Mouse (Mus musculus) right cerebral cortex, postnatal 14 days (tissue): ENCODE measurements at regions not wholly inside any gene's neighbourhood (a gene's known extent, or its start where the extent isn't known, plus 50 kb on each side); places are given as distances from the start of the nearest gene placed in this dataset.
A peak's percentile ranks its signal among the peaks of the same experiment; 100 is the strongest.

Experiments
- DNase-seq: peaks from one replicate; pipeline ENCODE4 v3.0.0; 2022

DNA sequence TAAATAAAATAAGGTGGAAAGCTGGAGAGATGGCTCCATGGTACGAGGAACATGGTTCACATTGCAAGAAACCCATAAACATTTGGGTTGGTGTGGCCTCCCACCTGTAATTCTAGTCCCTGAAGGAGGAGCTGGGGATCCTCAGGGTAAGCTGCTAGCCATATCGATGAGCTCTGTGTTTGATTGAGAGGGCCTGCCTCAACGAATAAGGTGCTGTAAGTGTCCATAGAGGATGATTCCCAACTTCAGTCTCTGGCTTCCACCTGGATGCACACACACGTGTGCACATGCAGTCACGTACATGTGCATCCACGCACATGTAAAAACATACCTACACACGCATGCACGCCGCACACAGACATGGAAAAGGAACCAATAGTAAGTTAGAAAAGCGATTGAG, 199.0 kb upstream of the Rreb1 start:
- no peak for DNase-seq

DNA sequence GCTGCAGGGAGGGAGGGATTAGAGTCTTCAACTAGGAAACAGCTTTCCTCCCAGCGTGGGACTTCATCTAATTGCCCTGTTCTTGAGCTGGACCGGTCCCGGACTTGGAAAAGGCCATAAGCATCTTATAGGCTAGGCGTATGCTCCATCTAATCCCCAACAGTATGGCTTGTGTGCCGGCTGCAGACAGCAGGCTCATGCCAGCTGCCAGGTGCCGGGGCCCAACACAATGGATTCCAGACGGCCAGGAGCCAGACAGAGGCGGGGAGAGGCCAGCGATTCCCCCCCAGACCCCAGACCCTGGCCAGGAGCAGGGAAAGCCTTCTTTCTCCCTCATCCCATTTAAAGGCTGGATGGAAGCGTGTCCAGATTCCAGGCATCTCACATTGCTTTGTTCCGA, 198.4 kb upstream of the Rreb1 start:
- no peak for DNase-seq

DNA sequence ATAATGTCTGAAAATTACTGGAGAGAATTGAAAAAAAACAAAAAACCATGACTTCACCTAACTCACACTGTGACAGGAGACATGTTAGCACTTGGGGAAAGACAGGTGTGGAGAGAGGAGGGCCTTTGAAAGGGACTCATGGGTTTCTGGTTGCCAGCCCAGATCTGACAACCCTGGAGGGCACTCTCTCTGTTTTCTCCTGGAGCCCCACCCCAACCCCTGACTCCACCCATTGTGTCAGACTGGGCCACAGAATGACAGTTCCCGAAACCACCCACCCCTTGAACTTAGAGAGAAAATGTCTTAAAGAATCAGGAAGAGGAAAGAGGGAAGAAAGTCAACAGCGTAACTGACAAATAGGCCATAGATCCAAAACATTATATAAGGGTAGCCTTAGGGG, 197.4 kb upstream of the Rreb1 start:
- DNase-seq = no peak

DNA sequence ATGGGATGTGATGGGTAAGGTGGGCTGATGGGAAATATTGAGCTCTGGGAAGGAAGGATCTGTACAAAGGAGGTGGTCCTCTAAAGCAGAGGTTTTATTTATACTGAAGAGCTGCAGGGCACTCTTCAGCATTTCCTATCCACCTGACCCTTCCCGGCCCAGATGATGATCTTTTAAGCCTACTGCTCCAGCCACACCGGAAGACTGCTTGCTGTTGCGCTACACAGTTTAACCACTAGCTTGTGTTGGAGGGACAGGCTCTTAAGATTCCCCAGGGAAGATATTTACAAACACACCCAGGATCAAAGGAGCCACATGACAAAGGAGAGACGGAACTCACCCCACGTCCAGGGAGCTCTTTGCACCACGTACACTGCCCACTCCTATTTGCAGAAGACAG, 196.8 kb upstream of the Rreb1 start:
- DNase-seq = no peak

DNA sequence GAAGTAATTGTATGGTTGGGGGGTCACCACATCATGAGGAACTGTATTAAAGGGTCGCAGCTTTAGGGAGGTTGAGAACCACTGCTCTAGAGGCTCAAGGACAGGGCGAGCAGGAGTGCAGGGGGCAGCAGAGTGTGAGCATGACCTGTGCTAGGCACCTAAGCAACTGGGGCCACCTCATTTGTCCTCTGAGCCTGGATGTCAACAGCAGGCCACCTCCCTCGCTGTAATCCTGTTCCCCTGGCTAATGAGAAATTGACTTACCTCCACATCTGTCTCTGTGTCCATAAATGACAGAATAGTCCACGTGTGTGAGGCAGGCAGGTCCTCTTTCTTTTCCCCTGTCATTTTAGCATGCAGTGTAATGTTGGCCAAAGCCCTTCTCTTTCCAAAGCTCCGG, 192.7 kb upstream of the Rreb1 start:
- DNase-seq = no peak

DNA sequence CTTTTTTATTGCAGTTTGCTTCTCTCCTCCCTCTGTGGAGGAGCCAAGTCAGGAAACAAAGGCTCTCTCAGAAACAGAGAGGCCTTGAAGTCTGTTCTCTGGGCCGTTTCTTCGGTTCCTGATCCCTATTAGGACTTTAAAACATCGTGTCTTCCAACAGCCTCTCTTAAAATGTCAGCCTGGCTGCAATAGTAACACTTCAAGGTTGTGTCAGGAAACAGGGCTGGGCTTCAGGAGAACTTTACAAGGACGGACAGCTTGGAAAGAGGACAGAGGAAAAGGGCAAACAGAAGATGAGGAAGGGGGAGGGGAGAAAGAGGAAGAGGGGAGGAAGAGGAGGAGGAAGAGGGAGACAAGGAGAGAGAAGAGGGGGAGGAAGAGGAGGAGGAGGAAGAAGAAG, 191.7 kb upstream of the Rreb1 start:
- DNase-seq = no peak

DNA sequence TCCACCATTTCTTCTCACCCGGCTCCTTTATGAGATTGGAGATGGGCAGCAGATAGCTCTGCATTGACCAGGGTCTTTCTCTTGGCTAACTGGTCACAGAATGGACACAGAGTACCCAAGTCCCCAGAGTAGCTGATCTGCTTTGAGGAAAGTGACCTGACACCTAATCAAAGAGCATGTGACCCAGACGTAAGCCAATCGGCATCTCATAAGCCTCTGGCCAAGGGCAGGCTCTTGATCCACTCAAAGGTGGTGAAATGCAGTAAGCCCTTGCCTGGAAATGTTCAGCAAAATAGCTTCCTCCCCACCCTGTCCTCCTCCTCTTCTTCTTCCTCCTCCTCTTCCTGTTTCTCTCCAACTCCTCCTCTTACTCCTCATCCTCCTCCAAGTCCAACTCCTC, 190.3 kb upstream of the Rreb1 start:
- DNase-seq = no peak

DNA sequence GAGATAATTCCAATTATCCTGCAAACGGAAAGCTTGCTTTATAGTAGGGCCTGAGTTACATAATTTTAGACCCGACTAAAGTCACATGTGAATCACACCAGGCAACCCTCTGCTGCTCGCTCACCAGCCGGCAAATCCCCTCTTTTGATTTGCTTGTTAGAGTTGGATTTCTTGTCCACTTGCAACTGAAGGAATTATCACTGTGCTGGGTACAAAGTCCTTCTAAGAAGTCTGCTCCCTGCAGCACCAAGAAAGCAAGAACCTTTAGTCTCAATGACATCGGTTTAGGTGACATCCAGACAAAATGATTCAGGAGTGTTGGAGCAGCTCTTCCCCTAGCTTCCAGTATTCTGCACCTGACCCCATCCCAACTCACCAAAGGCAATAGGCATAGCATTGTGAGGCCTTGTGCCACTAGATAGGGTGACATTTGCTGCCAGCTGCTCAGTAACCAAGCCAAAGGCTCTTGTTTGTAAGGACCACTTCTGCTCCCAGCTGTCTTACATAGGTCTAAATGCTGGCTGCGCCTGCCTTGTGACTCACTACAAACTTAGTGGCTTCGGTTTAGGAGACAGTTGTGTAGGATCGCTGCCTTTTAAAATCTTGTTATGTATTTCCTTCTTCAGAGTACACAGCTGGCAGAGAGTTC, 189.5 kb upstream of the Rreb1 start:
- DNase-seq = no peak

DNA sequence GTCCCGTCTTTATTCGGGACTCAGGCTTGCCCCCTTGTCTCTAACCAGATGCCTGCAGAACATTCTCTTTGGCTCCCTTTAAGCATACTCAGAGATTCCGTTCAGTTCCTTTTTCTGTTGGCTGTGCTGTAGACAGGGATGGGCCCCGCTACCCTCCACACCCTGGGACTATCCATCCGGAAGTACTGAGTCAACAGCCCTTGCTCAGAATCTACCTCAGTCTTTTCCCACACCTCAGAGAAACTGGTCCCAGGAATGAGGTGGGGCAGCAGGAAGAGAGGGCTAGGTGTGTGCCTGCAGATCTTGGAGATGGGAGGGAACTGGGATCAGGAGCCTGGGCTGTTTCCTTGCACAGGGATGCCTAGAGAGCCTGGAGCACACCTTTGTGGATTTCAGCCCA, 186.1 kb upstream of the Rreb1 start:
- DNase-seq = no peak

DNA sequence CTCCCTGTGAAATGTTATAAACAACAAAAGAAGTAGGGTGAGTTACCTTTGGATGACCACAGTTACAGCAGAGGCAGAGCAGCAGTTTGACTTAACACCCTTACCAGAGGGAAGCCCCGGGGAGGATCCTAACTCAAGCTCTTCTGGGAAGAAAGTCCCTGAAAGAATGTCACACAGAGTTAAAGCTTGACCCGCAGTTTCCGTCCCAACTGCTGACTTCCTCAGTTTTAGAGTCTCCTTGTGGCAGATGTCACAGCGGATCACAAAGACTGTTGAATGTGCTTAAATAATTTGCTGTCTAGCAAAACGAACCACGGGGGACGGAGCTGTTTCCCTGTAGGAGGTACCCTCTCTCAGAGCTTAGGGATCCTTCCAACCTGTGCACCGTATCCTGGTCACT, 183.0 kb upstream of the Rreb1 start:
- DNase-seq = no peak

DNA sequence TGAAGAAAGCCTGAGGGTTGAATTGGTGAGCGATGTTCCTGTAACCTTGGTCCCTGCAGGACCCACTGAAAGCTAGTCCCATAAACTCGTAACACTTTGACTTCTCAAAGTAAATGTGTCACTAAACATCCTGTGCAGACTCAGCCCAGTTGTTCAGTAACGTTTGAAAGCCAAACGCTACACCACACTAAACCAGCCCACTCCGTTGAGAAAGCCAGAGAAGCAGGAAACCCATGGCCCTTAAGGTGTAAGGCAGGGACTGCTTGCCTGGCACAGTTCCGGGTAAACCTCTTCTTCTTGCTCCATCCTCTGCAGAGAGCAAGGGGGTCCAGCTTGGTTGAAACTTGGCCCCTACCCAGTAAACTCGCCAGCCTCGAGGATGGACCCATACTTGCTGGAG, 180.6 kb upstream of the Rreb1 start:
- no peak for DNase-seq

DNA sequence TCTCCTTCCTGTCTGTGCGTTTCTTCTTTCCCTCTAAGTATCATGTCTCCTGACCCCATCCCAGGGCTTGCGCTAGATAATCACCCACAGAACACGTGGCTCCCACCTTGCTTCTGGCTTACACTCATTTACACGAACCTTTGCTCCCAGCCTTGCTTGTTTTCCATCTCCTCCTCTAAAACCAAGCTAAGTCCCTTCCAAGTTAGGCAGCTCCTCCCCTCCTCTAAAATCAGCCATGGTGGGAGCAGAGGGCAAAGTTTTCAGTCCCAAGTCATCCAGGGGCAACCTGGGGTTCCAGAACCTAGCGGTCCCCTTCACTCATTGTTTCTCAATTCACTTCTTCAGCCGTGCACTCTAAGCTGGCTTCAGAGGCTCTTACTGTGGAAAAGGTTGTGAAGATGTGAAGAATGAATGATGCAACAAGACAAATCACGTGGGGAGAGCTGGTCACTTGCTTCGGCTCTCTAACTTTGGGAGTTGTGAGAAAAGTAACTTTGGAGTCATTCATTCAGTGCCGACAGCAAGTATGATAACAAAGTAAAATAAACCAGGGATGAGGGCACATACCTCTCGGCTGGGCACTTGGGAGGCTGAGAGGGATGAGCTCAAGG, 179.9 kb upstream of the Rreb1 start:
- DNase-seq = no peak

DNA sequence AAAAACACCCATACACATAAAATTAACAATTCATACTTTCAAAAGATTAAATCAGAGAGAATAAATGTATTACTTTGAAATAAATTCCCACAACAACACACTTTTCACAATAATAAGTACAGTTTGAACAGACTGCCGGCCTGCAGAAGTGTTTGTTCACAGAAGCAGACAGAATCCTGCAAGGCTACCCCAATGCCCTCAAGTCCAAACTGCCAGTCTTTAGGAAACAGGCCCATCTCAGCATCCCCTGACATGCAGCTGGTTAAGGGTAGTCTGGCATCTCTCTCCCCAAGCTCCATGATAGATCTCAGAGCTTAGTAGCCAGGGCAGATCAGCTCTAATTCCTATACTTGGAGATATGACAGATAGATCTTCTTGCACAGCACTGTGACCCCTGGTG, 178.5 kb upstream of the Rreb1 start:
- no peak for DNase-seq

DNA sequence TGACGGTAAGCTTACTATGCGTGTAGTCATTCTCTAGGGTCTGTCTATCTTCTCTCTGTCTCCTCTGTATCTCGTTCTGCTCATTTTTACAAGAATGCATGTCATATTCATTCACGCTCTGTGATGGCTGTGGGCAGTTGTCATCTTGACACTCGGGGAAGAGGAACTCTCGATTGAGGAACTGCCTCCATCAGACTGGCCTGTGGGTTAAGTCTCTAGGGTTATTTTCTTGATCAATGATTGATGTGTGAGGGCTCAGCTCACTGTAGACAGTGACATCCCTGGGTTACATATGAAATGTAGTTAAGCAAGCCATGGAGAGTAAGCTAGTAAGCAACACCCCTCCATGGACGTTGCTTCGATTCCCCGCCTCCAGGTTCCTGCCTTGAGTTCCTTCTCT, 178.0 kb upstream of the Rreb1 start:
- DNase-seq = no peak

DNA sequence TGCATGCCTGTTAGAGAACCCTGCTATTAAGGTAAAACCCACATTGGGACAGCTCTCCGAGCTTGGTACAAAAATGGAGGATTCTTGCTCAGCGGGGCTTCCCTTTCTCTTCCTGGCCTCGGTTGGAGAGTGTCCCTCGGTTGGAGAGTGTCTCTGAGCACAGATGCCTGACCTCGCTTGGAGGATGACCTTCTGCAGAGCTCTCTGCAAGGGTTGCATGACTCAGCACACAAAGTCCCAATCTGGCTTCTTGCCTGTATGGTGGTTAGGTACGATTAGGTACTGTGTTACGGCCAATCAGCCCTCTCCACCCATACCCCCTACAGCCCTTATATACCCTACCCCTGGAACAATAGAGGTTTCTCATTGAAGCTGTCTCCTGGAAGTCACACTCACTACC, 177.1 kb upstream of the Rreb1 start:
- DNase-seq = no peak

DNA sequence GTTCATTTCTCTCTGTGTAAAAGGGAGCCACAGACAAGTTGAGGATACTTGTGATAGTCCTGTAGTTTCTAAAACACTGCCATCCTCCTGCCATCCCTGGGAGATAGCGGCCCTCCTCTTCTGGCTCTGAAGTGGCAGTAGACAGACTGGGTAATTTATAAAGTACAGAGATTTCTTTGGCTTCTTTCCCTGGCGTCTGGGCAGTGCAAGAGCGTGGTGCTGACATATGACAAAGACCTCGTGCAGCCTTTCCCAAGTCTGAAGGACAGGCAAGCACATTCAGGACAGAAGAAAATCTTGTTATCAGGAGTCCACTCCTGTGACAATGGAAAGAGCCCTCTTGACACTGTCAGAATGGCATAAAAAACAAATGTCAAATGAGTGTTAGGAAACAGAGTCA, 175.9 kb upstream of the Rreb1 start:
- no peak for DNase-seq

DNA sequence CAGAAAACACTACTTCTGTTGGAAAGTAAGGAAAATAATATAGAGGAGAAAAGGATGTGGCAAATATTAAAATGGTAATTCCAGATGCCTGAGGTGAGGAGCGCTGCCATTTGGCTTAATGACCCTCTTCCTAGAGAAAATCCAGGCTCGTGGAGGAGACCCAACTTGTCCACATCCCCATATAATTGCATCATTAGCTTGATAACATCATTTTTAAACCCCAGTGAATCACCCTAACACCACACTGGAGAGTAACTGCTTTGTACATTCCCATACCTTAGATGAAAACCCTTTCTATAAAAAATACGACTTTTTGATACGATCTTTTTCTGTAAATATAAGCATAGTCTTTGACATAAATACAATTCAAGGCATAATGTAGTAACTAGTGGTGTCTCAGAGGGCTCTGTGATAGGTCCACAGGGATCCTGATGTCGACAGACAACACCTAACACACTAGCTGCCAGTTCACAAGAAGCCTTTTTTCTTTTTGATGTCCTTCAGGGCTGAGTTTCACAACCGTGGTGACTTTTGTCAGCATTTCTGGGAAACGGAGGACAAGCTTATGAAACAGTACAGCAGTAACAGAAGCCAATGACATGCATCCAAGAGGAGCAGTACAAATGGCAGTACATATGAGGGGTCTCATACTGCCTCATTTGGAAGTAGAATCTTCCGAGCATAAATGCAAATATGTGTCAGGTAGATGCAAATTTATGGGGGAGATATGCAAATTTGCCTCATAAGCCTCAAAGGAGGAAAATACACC, 174.8 kb upstream of the Rreb1 start:
- no peak for DNase-seq

DNA sequence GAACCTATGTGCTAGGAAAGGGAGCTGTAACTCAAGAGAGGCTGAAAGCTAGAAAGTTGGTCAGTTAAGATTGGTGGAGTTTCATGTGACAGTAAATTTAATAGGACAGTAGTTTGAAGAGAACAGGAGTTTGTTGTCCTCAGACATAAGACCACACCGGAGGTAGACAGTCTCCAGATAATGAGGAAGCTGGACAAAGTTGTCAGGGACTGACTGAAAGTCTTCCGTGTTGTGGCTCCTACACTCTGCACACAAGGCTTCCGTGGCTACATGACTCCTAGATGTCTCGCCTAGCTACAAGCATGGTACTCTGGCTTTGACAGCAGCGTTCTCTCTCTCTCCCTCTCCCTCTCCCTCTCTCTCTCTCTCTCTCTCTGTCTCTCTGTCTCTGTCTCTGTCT, 171.9 kb upstream of the Rreb1 start:
- DNase-seq = no peak

DNA sequence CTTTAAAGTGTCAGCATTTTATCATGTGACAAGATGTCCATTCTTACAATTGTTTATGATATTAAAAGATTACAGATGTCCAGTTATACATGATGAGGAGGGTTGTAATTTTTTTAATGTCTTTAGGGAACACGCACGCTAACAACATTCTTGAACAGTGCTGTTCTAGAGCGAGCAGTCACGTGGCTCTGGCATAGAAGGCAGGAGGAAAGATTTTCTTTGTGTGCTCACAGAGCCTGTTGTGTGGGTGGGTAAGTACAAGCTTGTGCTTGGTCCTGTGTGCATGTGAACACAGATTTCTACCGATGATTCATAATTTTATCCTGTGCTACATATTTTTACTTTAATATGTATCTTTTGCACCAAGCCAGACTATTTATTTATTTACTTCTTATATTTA, 169.1 kb upstream of the Rreb1 start:
- no peak for DNase-seq

DNA sequence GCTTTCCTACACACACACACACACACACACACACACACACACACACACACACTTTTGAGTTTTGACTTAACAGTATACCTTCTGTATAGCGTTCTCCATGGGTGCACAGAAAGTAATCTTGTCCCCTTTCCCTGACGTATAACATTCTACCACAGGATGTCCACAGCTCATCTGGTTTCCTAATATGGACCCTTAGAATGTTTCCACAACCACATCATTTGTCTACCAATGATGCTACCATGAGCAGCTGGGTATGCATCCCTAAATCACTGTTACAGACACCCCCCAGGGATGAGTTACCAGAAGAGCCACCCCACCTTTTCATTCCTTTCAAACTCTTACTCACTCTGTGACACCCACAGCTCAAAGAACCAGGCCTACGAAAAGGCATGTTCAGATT, 166.8 kb upstream of the Rreb1 start:
- DNase-seq = no peak

DNA sequence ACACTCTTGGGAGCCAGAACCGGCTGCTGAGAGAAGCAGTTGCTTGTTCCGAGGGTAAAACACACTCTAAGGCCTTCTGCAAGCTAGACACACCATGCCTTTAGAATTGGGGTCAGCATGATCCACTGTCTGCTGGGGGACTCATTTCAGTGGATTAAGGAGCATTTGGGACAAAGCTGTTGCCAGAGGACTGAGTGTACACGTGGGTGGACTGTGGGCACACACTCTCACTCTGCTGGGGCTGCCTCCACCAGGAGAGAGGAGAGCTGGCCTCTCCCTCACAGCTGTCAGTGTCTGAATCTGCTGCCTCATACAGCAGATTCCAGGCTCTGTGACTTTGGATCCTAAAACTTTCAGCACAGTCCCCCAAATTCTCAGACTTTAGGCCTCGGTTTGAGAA, 161.2 kb upstream of the Rreb1 start:
- no peak for DNase-seq

DNA sequence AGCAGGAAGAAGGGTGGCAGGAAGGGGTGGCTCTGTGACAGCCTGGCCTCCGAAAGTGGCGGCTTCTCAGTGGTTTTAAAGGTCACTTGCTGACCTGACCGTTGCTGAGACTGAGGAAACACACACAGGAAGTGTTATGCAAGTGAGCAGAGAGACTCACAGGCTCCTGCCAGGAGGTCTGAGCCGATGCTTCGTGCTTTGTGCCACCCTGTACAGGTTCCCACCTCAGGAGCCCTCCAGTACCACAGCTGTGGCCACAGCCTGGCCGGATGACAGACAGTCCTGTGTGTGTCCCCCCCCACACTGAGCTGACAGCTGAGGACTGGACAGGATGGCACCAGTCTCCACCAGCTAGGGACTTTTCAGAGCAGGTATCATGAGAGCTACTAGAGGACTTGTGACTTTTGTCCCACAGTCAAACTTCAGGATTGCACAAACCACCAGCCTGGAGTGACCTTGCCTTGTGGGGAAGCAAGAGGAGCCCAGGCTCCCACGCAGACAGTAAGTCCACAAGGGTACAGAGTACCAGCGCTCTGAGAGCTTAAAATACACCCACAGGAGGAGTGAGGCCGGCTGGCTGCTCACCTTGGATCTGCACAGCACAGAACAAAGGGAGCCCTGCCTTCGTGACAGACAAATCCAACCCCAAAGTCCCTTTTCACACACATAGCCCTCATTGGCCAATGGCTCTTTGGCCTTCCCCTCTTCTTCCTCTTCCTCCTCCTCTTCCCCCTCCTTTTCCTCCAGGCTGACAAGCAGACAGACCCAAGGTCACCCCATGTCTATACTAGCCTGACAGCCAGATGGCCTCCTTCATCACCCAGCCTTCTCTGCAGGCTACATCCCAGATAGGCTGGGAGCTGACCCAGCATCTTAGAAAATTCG, 158.1 kb upstream of the Rreb1 start:
- peak; percentile 13 for DNase-seq

DNA sequence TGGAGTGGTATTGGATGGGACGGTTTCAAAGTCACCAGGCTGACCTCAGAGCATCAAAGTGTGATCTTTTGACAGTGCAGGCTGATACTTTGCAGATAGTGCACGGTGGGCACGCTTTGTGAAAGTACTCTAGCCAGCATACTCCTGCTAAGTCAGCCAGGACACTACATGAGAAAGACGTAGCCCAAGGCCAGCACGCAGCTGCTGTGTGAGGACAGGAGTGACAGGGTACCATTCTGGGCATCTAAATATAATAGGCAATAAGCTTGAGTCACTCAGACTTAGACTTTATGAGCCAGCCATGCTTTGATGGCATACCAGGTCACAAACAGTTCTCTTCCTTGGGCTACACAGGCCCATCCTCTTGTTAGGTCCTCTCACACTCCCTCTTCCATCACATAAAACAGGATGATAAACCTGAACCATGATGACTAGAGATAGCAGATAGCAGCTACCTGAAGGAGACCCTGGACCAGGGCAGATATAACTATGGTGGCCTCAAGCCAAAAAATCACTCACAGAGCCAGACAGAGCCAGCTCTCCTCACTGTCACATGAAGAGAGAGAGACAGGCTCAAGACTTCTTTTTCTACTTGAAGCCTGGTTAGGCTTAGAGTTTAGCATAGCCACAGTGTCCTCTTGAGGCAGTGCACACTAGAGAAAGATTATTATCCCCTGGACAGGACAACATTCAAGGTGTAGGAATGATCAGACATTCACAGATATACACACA, 156.7 kb upstream of the Rreb1 start:
- no peak for DNase-seq
